Mouse (Mus musculus): ENCODE results near the gene Tns1. TPM values are rescaled to one million over a fixed set of nuclear protein-coding genes. Genes with fewer than 3 reads are reported as not detected.

Tns1 gene
- total and polyA plus RNA-seq, 3 experiments: 0.40 to 3.6 (median 0.89) TPM

GRCm38 (mm10) chr1:73908081-73908960 is 215.9 kb downstream of the Tns1 start:
- H3K4me2 ChIP-seq (ENCODE audit: insufficient read depth, low read depth, poor library complexity, severe bottlenecking): no peak overlapping the region
- peaks cover 4 to 36% of the 10 kb centered on the region in 2 experiments for H3K4me1 ChIP-seq (ENCODE audit: control insufficient read depth in 1 of 2, insufficient read depth in 2 of 2)
- no peaks in the 10 kb centered on the region for H3K79me2 ChIP-seq (replicated peaks; ENCODE audit: control insufficient read depth, extremely low read depth, insufficient read depth, poor library complexity, severe bottlenecking)
- no peak for TF ChIP-seq USF2 (conservative IDR thresholded peaks at IDR 0.05; ENCODE audit: low read depth, low read length)
- TF ChIP-seq RAD21 (IDR thresholded peaks at IDR 0.05; ENCODE audit: low read depth, low read length): no peak
- no peak for TF ChIP-seq POLR2AphosphoS2 (IDR thresholded peaks at IDR 0.05; ENCODE audit: low read depth, low read length)
- no peak for TF ChIP-seq UBTF (IDR thresholded peaks at IDR 0.05; ENCODE audit: low read depth, low read length)
- TF ChIP-seq CHD2 (IDR thresholded peaks at IDR 0.05; ENCODE audit: low read length): no peak
- no peak for TF ChIP-seq USF1 (IDR thresholded peaks at IDR 0.05; ENCODE audit: low read depth, low read length)
- dilution Hi-C loops (cut with MboI; ENCODE audit: extremely low pct_ligation_motif_present, extremely low pct_unique_long_range_greater_than_20kb, low sequenced_read_pairs) (no loop called here), in situ Hi-C loops (cut with MboI; ENCODE audit: low pct_ligation_motif_present, low pct_unique_long_range_greater_than_20kb, low sequenced_read_pairs) (no loop called here)
- H3K27ac ChIP-seq (ENCODE audit: insufficient read depth, low read depth): no peak overlapping the region
- H3K4me3 ChIP-seq (replicated peaks in 1 of 3; ENCODE audit: low read depth in 2 of 3, low read length in 2 of 3, poor library complexity in 1 of 3): no peak overlapping the region
- no peaks in the 10 kb centered on the region for H3K36me3 ChIP-seq (replicated peaks in 1 of 2; ENCODE audit: control insufficient read depth in 1 of 2, insufficient read depth in 1 of 2, low read length in 1 of 2)
- no peaks in the 10 kb centered on the region for H3K27me3 ChIP-seq (replicated peaks)
- DNase-seq (ENCODE audit: extremely low read depth): no peak
- peaks cover 2% of the 10 kb centered on the region for H3K9me3 ChIP-seq (replicated peaks; ENCODE audit: low read length)
- H3K9ac ChIP-seq (ENCODE audit: insufficient read depth, low read depth): no peak overlapping the region

GRCm38 (mm10) chr1:73907166-73907565 is 217.1 kb downstream of the Tns1 start:
- Histone ChIP-seq H3K27ac (ENCODE audit: insufficient read depth, low read depth) (no peak overlapping the region), H3K4me1 (ENCODE audit: control insufficient read depth in 1 of 2, insufficient read depth in 2 of 2) (peaks cover 4 to 39% of the 10 kb centered on the region in 2 experiments), H3K4me2 (ENCODE audit: insufficient read depth, low read depth, poor library complexity, severe bottlenecking) (no peak overlapping the region), H3K27me3 (replicated peaks) (no peaks in the 10 kb centered on the region), H3K9me3 (replicated peaks; ENCODE audit: low read length) (peaks cover 2% of the 10 kb centered on the region), H3K4me3 (replicated peaks in 1 of 3; ENCODE audit: low read depth in 2 of 3, low read length in 2 of 3, poor library complexity in 1 of 3) (no peak overlapping the region), H3K79me2 (replicated peaks; ENCODE audit: control insufficient read depth, extremely low read depth, insufficient read depth, poor library complexity, severe bottlenecking) (no peaks in the 10 kb centered on the region), H3K36me3 (replicated peaks in 1 of 2; ENCODE audit: control insufficient read depth in 1 of 2, insufficient read depth in 1 of 2, low read length in 1 of 2) (no peaks in the 10 kb centered on the region), H3K9ac (ENCODE audit: insufficient read depth, low read depth) (no peak overlapping the region)
- dilution Hi-C loops (cut with MboI; ENCODE audit: extremely low pct_ligation_motif_present, extremely low pct_unique_long_range_greater_than_20kb, low sequenced_read_pairs): no loop called here
- TF ChIP-seq MAZ (IDR thresholded peaks at IDR 0.05; ENCODE audit: low read depth, low read length) (no peak), CHD1 (IDR thresholded peaks at IDR 0.05; ENCODE audit: low read depth, low read length) (no peak)
- in situ Hi-C loops (cut with MboI; ENCODE audit: low pct_ligation_motif_present, low pct_unique_long_range_greater_than_20kb, low sequenced_read_pairs): no loop called here
- DNase-seq (ENCODE audit: extremely low read depth): no peak

- H3K27me3 ChIP-seq (replicated peaks): peaks cover under 1% of the 10 kb centered on the region
- no peaks in the 10 kb centered on the region for H3K79me2 ChIP-seq (replicated peaks; ENCODE audit: control insufficient read depth, extremely low read depth, insufficient read depth, poor library complexity, severe bottlenecking)
- no peaks in the 10 kb centered on the region for H3K36me3 ChIP-seq (replicated peaks in 1 of 2; ENCODE audit: control insufficient read depth in 1 of 2, insufficient read depth in 1 of 2, low read length in 1 of 2)
- dilution Hi-C loops (cut with MboI; ENCODE audit: extremely low pct_ligation_motif_present, extremely low pct_unique_long_range_greater_than_20kb, low sequenced_read_pairs): no loop called here
- H3K4me1 ChIP-seq (ENCODE audit: control insufficient read depth in 1 of 2, insufficient read depth in 2 of 2): peaks cover 4 to 40% of the 10 kb centered on the region in 2 experiments
- H3K27ac ChIP-seq (ENCODE audit: insufficient read depth, low read depth): no peak overlapping the region
- no peak for TF ChIP-seq NELFE (IDR thresholded peaks at IDR 0.05; ENCODE audit: low read depth, low read length)
- TF ChIP-seq ELF1 (IDR thresholded peaks at IDR 0.05; ENCODE audit: low read depth, low read length): no peak
- no peak for TF ChIP-seq MAX (IDR thresholded peaks at IDR 0.05; ENCODE audit: low read length)
- TF ChIP-seq ZC3H11A (IDR thresholded peaks at IDR 0.05; ENCODE audit: low read depth, low read length): no peak
- TF ChIP-seq NRF1 (IDR thresholded peaks at IDR 0.05; ENCODE audit: low read depth, low read length): no peak
- TF ChIP-seq GABPA (IDR thresholded peaks at IDR 0.05; ENCODE audit: insufficient replicate concordance, low read depth, low read length): no peak
- no peak for TF ChIP-seq E2F4 (IDR thresholded peaks at IDR 0.05; ENCODE audit: insufficient replicate concordance, low read depth, low read length)
- no peak for TF ChIP-seq MEF2A (IDR thresholded peaks at IDR 0.05; ENCODE audit: borderline replicate concordance, low read depth, low read length)
- TF ChIP-seq TBP (conservative IDR thresholded peaks at IDR 0.05; ENCODE audit: low read depth, low read length): no peak
- TF ChIP-seq SMC3 (IDR thresholded peaks at IDR 0.05; ENCODE audit: low read depth, low read length): no peak
- TF ChIP-seq UBTF (IDR thresholded peaks at IDR 0.05; ENCODE audit: low read depth, low read length): no peak
- TF ChIP-seq ETS1 (conservative IDR thresholded peaks at IDR 0.05; ENCODE audit: low read depth, low read length): no peak
- no peak for TF ChIP-seq SIN3A (IDR thresholded peaks at IDR 0.05; ENCODE audit: low read length)
- TF ChIP-seq MXI1 (IDR thresholded peaks at IDR 0.05; ENCODE audit: low read depth, low read length): no peak
- no peak for TF ChIP-seq MAZ (IDR thresholded peaks at IDR 0.05; ENCODE audit: low read depth, low read length)
- no peak overlapping the region for H3K9ac ChIP-seq (ENCODE audit: insufficient read depth, low read depth)
- no peak overlapping the region for H3K4me2 ChIP-seq (ENCODE audit: insufficient read depth, low read depth, poor library complexity, severe bottlenecking)
- peaks cover 2% of the 10 kb centered on the region for H3K9me3 ChIP-seq (replicated peaks; ENCODE audit: low read length)
- in situ Hi-C loops (cut with MboI; ENCODE audit: low pct_ligation_motif_present, low pct_unique_long_range_greater_than_20kb, low sequenced_read_pairs): no loop called here
- no peak overlapping the region for H3K4me3 ChIP-seq (replicated peaks in 1 of 3; ENCODE audit: low read depth in 2 of 3, low read length in 2 of 3, poor library complexity in 1 of 3)
- no peak for DNase-seq (ENCODE audit: extremely low read depth)
Observed at GRCm38 (mm10) chr1:73906376-73906775, 217.9 kb downstream of the Tns1 start.

All from CH12.LX (cell line).